Mouse (Mus musculus): Measurements from ENCODE around the gene Eef1b2.
"Not testable (repeated sequence)": the region's sequence is repeated elsewhere in the genome, so short reads cannot be mapped to it uniquely, and the experiment has no call there.

Eef1b2 gene

GRCm38 (mm10) chr1:63176604-63177421, at the start of gene Eef1b2, which contains the start of gene Ndufs1:
TSS of gene Eef1b2 (plus strand) at chr1:63176825.
TSS of gene Ndufs1 (minus strand) at chr1:63176833.
- DNase-seq (ENCODE audit: low read depth), result peak; percentile 97

GRCm38 (mm10) chr1:63129273-63129672, 47.4 kb upstream of the Eef1b2 start:
- DNase-seq (ENCODE audit: low read depth), result no peak

GRCm38 (mm10) chr1:63129857-63130690, 46.6 kb upstream of the Eef1b2 start:
- no peak for DNase-seq (ENCODE audit: low read depth)

- DNase-seq (ENCODE audit: low read depth), result no peak
Measured at GRCm38 (mm10) chr1:63130883-63131282, 45.7 kb upstream of the Eef1b2 start.

- no peak for DNase-seq (ENCODE audit: low read depth)
Measured at GRCm38 (mm10) chr1:63131766-63132165, 44.9 kb upstream of the Eef1b2 start.

- no peak for DNase-seq (ENCODE audit: low read depth)
Measured at GRCm38 (mm10) chr1:63134530-63134929, 42.1 kb upstream of the Eef1b2 start.

- no peak for DNase-seq (ENCODE audit: low read depth)
Measured at GRCm38 (mm10) chr1:63137971-63138370, 38.7 kb upstream of the Eef1b2 start.

GRCm38 (mm10) chr1:63138586-63138985, 38.0 kb upstream of the Eef1b2 start:
- not testable (repeated sequence) for DNase-seq (ENCODE audit: low read depth)

- DNase-seq (ENCODE audit: low read depth), result no peak
Measured at GRCm38 (mm10) chr1:63140231-63140630, 36.4 kb upstream of the Eef1b2 start.

- no peak for DNase-seq (ENCODE audit: low read depth)
Measured at GRCm38 (mm10) chr1:63168638-63169037, 8.0 kb upstream of the Eef1b2 start.

GRCm38 (mm10) chr1:63175853-63176252, 772 bp upstream of the Eef1b2 start:
- DNase-seq (ENCODE audit: low read depth), result no peak

GRCm38 (mm10) chr1:63176259-63176603, 394 bp upstream of the Eef1b2 start:
- no peak for DNase-seq (ENCODE audit: low read depth)

- DNase-seq (ENCODE audit: low read depth), result no peak
Measured at GRCm38 (mm10) chr1:63178308-63178707, 1.7 kb downstream of the Eef1b2 start.

GRCm38 (mm10) chr1:63180122-63180521, 3.5 kb downstream of the Eef1b2 start:
- DNase-seq (ENCODE audit: low read depth), result no peak

- DNase-seq (ENCODE audit: low read depth), result not testable (repeated sequence)
Measured at GRCm38 (mm10) chr1:63180575-63180974, 4.0 kb downstream of the Eef1b2 start.

- DNase-seq (ENCODE audit: low read depth), result peak; percentile 89
Measured at GRCm38 (mm10) chr1:63181019-63181418, 4.4 kb downstream of the Eef1b2 start.

GRCm38 (mm10) chr1:63181480-63181879, 4.9 kb downstream of the Eef1b2 start:
- DNase-seq (ENCODE audit: low read depth), result no peak

GRCm38 (mm10) chr1:63182212-63182611, 5.6 kb downstream of the Eef1b2 start:
- DNase-seq (ENCODE audit: low read depth), result no peak

- DNase-seq (ENCODE audit: low read depth), result peak; percentile 36
Measured at GRCm38 (mm10) chr1:63182636-63183270, 6.1 kb downstream of the Eef1b2 start.

GRCm38 (mm10) chr1:63185430-63185829, 8.8 kb downstream of the Eef1b2 start:
- DNase-seq (ENCODE audit: low read depth), result not testable (repeated sequence)

- DNase-seq (ENCODE audit: low read depth), result no peak
Measured at GRCm38 (mm10) chr1:63188536-63188935, 11.9 kb downstream of the Eef1b2 start.

GRCm38 (mm10) chr1:63190851-63191250, 14.2 kb downstream of the Eef1b2 start:
- no peak for DNase-seq (ENCODE audit: low read depth)

Measured in fibroblast of lung, adult 2 months (primary cell).